Mouse (Mus musculus) cerebellum, adult 2 months (tissue): ENCODE measurements at regions not wholly inside any gene's neighbourhood (a gene's known extent, or its start where the extent isn't known, plus 50 kb on each side); places are given as distances from the start of the nearest gene placed in this dataset.

Experiments
- DNase-seq, 2 experiments: peaks; one replicate each; pipeline ENCODE4 v3.0.0; 2021
- H3K27ac ChIP-seq: fragments of 200-500 bp; 2 replicates; pipeline ENCODE4 v1.5.1; 2012; ENCODE audit warnings: low read length, control low read depth, inconsistent platforms; ENCODE audit not compliant: insufficient read depth
- H3K27me3 ChIP-seq: fragments of 200-500 bp; 2 replicates; pipeline ENCODE4 v1.6.1; 2012; ENCODE audit warnings: inconsistent platforms, mild to moderate bottlenecking, low read length, moderate library complexity; ENCODE audit not compliant: control insufficient read depth, insufficient read depth
- H3K4me1 ChIP-seq: fragments of 200-500 bp; 2 replicates; pipeline ENCODE4 v1.6.1; 2011; ENCODE audit warnings: low read length; ENCODE audit not compliant: control insufficient read depth, insufficient read depth
- H3K4me3 ChIP-seq: fragments of 200-500 bp; replicated peaks from 2 replicates; pipeline ENCODE3; 2011; ENCODE audit warnings: mild to moderate bottlenecking, low read depth, low read length, control low read depth; ENCODE audit not compliant: insufficient read depth
- CTCF ChIP-seq: fragments of 200-500 bp; IDR thresholded peaks from 2 replicates; pipeline ENCODE4 v1.5.1; 2011; ENCODE audit warnings: low read depth, mild to moderate bottlenecking, control low read depth, low read length, moderate library complexity, borderline replicate concordance; ENCODE audit not compliant: insufficient read depth
- POLR2A ChIP-seq: fragments of 200-500 bp; IDR thresholded peaks from 2 replicates; pipeline ENCODE4 v1.6.1; 2011; ENCODE audit warnings: low read length, control low read depth, borderline replicate concordance; ENCODE audit not compliant: insufficient read depth
- WGBS: fragments of 180-500 bp; shearing (Covaris S2); methylation state at CpG from one replicate; pipeline ENCODE4 v1.1.7; 2018; 5-methylcytosine and 5-hydroxymethylcytosine counted together

DNA sequence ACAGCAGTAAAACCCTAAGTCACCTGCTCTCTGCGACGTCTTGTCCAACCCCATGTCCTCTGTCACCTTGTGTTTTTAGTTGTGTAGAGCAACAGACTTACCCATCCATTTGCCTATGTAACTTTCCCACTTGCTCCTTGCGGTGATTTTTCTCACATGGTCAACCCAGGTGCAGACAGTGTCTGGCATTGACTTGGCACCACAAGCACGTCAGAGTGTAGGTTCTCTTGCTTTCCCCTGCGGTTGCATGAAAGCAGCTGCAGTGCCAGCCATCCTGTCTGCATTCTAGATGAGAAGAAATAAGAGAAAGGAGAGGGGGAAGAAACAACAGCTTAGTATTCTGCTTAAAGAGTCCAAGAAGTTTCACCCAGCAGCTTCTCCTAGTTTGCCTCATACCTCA, 72.0 kb upstream of the Aldh1b1 start:
- no peaks in the 10 kb centered on the region for H3K4me1 ChIP-seq
- DNase-seq, result no peak
- no peak overlapping the region for H3K4me3 ChIP-seq
- WGBS, result 92% methylated on average over 5 of the region's 5 CpGs
- TF ChIP-seq CTCF (no peak), POLR2A (no peak)
- no peak overlapping the region for H3K27ac ChIP-seq
- H3K27me3 ChIP-seq, result no peaks in the 10 kb centered on the region

- DNase-seq, result no peak
- Histone ChIP-seq H3K27me3 (no peaks in the 10 kb centered on the region), H3K4me1 (no peaks in the 10 kb centered on the region), H3K27ac (no peak overlapping the region), H3K4me3 (no peak overlapping the region)
- WGBS, result 72% methylated on average over 16 of the region's 16 CpGs
- TF ChIP-seq POLR2A (no peak), CTCF (no peak)
These were observed 73.5 kb upstream of the Aldh1b1 start for GRCm38 (mm10) chr4:45725055-45725910.

DNA sequence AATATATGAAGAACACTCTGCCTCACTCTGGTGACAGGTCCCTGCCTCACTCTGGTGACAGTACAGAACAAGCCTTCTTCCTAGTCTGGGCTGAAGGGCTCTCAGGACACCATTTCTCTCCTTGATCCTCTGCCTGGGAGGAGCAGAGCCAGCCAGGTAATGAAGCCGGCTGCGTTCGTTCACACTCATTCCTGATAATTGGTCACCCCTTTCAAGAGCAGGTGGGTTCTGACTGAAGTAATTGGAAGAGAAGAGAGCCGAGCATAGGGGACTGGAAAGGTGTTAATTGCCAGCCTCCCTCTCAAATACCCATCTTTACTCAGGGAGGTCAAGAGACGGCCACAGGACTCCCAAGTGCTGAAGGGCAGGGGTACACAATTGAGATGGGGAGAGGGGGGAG, 78.5 kb upstream of the Aldh1b1 start:
- Histone ChIP-seq H3K27me3 (no peaks in the 10 kb centered on the region), H3K4me3 (no peak overlapping the region), H3K4me1 (no peaks in the 10 kb centered on the region), H3K27ac (no peak overlapping the region)
- no peak for TF ChIP-seq CTCF
- TF ChIP-seq POLR2A, result no peak
- 85% methylated on average over 5 of the region's 5 CpGs for WGBS
- DNase-seq, result no peak

- no peak overlapping the region for H3K4me3 ChIP-seq
- 89% methylated on average over 3 of the region's 3 CpGs for WGBS
- TF ChIP-seq CTCF (no peak), POLR2A (no peak)
- no peak for DNase-seq
- no peaks in the 10 kb centered on the region for H3K4me1 ChIP-seq
- no peak overlapping the region for H3K27ac ChIP-seq
- H3K27me3 ChIP-seq, result no peaks in the 10 kb centered on the region
These were observed 79.3 kb upstream of the Aldh1b1 start for GRCm38 (mm10) chr4:45719564-45719963.

DNA sequence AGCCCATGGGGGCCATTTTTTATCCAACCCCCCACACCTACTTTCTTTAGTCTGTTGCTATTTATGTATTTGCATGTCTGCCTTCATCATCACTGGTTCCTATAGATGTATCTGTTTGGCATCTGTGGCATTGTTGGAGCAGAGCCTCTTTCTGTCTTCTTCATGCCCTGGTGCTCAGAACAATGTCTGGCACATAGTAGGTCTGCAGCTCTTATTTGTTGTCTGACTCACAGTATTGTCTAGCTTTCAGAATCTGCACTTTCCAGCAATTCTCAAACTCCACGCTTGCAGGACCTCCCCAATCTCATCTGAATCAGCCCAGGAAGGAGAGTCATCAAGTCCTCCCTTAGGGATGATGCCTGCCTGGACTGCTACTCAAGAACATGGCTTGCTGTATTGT, 82.9 kb upstream of the Aldh1b1 start:
- WGBS, result 90% methylated on average over 1 of the region's 1 CpGs
- no peak for DNase-seq
- H3K27ac ChIP-seq, result no peak overlapping the region

GRCm38 (mm10) chr4:45713837-45714508, 84.8 kb upstream of the Aldh1b1 start:
- H3K27ac ChIP-seq, result no peak overlapping the region
- TF ChIP-seq CTCF (no peak), POLR2A (no peak)

More for the DNA sequence above, 82.9 kb upstream of the Aldh1b1 start:
- Histone ChIP-seq H3K4me1 (no peaks in the 10 kb centered on the region), H3K4me3 (no peak overlapping the region), H3K27me3 (no peaks in the 10 kb centered on the region)
- TF ChIP-seq CTCF (no peak), POLR2A (no peak)

GRCm38 (mm10) chr4:45713046-45713706, 85.6 kb upstream of the Aldh1b1 start:
- Histone ChIP-seq H3K4me3 (no peak overlapping the region), H3K4me1 (no peaks in the 10 kb centered on the region), H3K27me3 (no peaks in the 10 kb centered on the region), H3K27ac (no peak overlapping the region)
- DNase-seq, result no peak
- WGBS, result 26% methylated on average over 8 of the region's 8 CpGs
- no peak for TF ChIP-seq CTCF
- TF ChIP-seq POLR2A, result no peak

More at GRCm38 (mm10) chr4:45713837-45714508, 84.8 kb upstream of the Aldh1b1 start:
- Histone ChIP-seq H3K4me1 (no peaks in the 10 kb centered on the region), H3K27me3 (no peaks in the 10 kb centered on the region), H3K4me3 (no peak overlapping the region)
- 17% methylated on average over 10 of the region's 10 CpGs for WGBS
- DNase-seq, result no peak

- Histone ChIP-seq H3K27me3 (no peaks in the 10 kb centered on the region; the same call in 1 of the 2 replicates), H3K4me1 (peaks cover 2% of the 10 kb centered on the region; the same call in 1 of the 2 replicates), H3K4me3 (no peak overlapping the region), H3K27ac (no peak overlapping the region)
- WGBS, result 37% methylated on average over 7 of the region's 7 CpGs
- peak in 1 of 2 experiments; percentile 8 for DNase-seq
- no peak for TF ChIP-seq CTCF
- TF ChIP-seq POLR2A, result no peak
These were observed 94.8 kb upstream of the Aldh1b1 start for GRCm38 (mm10) chr4:45703997-45704396.
